In genomic region chr8:83997511-83998141, GRCm38 (mm10) we compare ENCODE assay signal across 8 mouse cellular contexts. TPM values are rescaled to one million over a fixed set of nuclear protein-coding genes. Genes with fewer than 3 reads are reported as not detected.
DNase-seq lines count a peak whose midpoint lies in the region; ATAC-seq lines count a peak whose summit lies in the region.

Gene Samd1 (plus strand): TSS chr8:83997672.

- H3K36me3 ChIP-seq in forebrain, embryonic 16.5 days (ENCODE audit: control insufficient read depth, insufficient read depth): no peaks in the 10 kb centered on the region
- H3K36me3 ChIP-seq in hindbrain, embryonic 12.5 days: peaks cover 33% of the 10 kb centered on the region

- peak within 1 kb of the TSS; percentile 92 for H3K27ac ChIP-seq in forebrain, embryonic 16.5 days (ENCODE audit: low read length)
- H3K27ac ChIP-seq in hindbrain, embryonic 12.5 days: peak within 1 kb of the TSS; percentile 99

- peaks cover 24% of the 10 kb centered on the region for H3K4me1 ChIP-seq in forebrain, embryonic 16.5 days (replicated peaks; ENCODE audit: control insufficient read depth, insufficient read depth, low read length)
- peaks cover 35% of the 10 kb centered on the region for H3K4me1 ChIP-seq in hindbrain, embryonic 12.5 days

- no peaks in the 10 kb centered on the region for H3K9me3 ChIP-seq in forebrain, embryonic 16.5 days (ENCODE audit: control insufficient read depth, low read length)
- H3K9me3 ChIP-seq in hindbrain, embryonic 12.5 days (replicated peaks): no peaks in the 10 kb centered on the region

- peak within 1 kb of the TSS; percentile 70 for H3K4me3 ChIP-seq in forebrain, embryonic 16.5 days (replicated peaks; ENCODE audit: low read length)
- H3K4me3 ChIP-seq in hindbrain, embryonic 12.5 days: peak within 1 kb of the TSS; percentile 86

- peaks cover 4% of the 10 kb centered on the region; the same call in 1 of the 2 replicates for H3K27me3 ChIP-seq in forebrain, embryonic 16.5 days (replicated peaks; ENCODE audit: control insufficient read depth, insufficient read depth, low read length)
- H3K27me3 ChIP-seq in hindbrain, embryonic 12.5 days: peaks cover 28% of the 10 kb centered on the region

- WGBS in forebrain, embryonic 16.5 days: under 1% methylated on average over 41 of the region's 112 CpGs
- WGBS in hindbrain, embryonic 12.5 days: 0% methylated on average over 27 of the region's 112 CpGs

- intact Hi-C loops in left cerebral cortex, postnatal 25 days (cut with DNase I): loop anchor here (1.0 to 5.0 kb wide), 3 partner anchors 25 to 980 kb away; partner anchors contain the start of genes Junb and Prkaca

- 0 out of 2 replicates have a peak, but pooled peaks have one; percentile 18 for ATAC-seq in forebrain, embryonic 16.5 days
- no peak for ATAC-seq in hindbrain, embryonic 12.5 days (ENCODE audit: low FRiP score)

- peak within 1 kb of the TSS; percentile 69 for H3K9ac ChIP-seq in forebrain, embryonic 16.5 days (replicated peaks; ENCODE audit: low read depth, low read length)
- peak within 1 kb of the TSS; percentile 94 for H3K9ac ChIP-seq in hindbrain, embryonic 12.5 days

- peak within 1 kb of the TSS; percentile 86 for H3K4me2 ChIP-seq in forebrain, embryonic 16.5 days (ENCODE audit: low read length)
- peak within 1 kb of the TSS; percentile 79 for H3K4me2 ChIP-seq in hindbrain, embryonic 12.5 days (replicated peaks)

- peak; percentile 96 for DNase-seq in heart, adult 11 months
- DNase-seq in heart, adult 9 months (ENCODE audit: low spot score in 2 of 2): no peak
- DNase-seq in c-Kit-negative CD71-positive TER-119-positive erythroid progenitor cells, embryonic 14.5 days (ENCODE audit: low read depth, low spot score): peak; percentile 44
- DNase-seq in left cerebral cortex, postnatal 25 days (ENCODE audit: low spot score in 2 of 2): peak; percentile 56 to 65
- DNase-seq in mesoderm, embryonic 11.5 days (ENCODE audit: low read depth, low spot score): peak; percentile 52
- DNase-seq in spleen, postnatal 4 days (ENCODE audit: low spot score in 2 of 2): peak; percentile 56 to 85

RNA-seq across cellular contexts. Expression of gene Samd1, which starts in this region (rescaled TPM):
- polyA plus RNA-seq in forebrain, embryonic 16.5 days (2015; fragmentation: Nextera tagmentation; extraction: Ambion mirVana): 8.1 and 9.7 TPM in 2 replicates
- 8.5 and 9.8 TPM in 2 replicates for polyA plus RNA-seq in hindbrain, embryonic 12.5 days (2016; fragmentation: Nextera tagmentation; extraction: Ambion mirVana)
- 10 to 100 TPM; 40.7 to 46.8 TPM for total RNA-seq in left cerebral cortex, postnatal 25 days (2021)

Comparison
In these comparisons a context has a peak if more than half of its experiments do, and no peak if none do; other contexts are left out.
1. DNase-seq: peak in heart, adult 11 months (single experiment), c-Kit-negative CD71-positive TER-119-positive erythroid progenitor cells, embryonic 14.5 days (single experiment), left cerebral cortex, postnatal 25 days (2 of 2), mesoderm, embryonic 11.5 days (single experiment) and spleen, postnatal 4 days (2 of 2); none in heart, adult 9 months (0 of 2).